Mouse (Mus musculus): ENCODE measurements around the gene Ugt1a6a. TPM values are rescaled to one million over a fixed set of nuclear protein-coding genes. Genes with fewer than 3 reads are reported as not detected.

Ugt1a6a gene
- 0.66 TPM for polyA plus RNA-seq (2017; shearing (Covaris generic))

DNA sequence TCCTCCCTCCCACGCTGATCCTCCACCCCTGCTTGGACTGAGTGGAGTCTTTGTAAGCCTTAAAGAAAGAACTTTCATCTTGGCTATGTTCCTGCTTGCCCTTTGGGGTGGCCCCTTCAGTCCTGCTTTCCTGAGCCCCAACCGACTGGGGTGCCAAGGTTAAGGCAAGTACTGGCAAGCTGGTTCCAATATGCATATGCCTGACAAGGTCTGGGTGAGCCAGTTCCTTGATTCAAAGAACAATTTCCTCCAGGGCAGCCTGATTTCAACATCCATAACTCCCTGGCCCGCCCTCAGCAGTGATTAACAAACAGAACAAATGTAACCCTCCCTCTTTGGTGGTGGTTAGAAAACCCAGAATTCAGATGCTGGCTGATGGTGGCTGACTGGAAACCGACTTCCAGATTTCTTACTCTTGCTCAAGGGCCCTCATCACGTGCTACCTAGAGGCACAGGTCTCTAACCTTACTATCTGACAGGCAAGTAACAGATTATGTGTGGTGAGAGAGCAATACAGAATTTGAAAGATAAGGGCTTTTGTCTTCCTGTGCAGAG is at the start of gene Ugt1a6a:
TSS of gene Ugt1a6a (plus strand) at position 353 of the 555 bp plus-strand sequence.

DNA sequence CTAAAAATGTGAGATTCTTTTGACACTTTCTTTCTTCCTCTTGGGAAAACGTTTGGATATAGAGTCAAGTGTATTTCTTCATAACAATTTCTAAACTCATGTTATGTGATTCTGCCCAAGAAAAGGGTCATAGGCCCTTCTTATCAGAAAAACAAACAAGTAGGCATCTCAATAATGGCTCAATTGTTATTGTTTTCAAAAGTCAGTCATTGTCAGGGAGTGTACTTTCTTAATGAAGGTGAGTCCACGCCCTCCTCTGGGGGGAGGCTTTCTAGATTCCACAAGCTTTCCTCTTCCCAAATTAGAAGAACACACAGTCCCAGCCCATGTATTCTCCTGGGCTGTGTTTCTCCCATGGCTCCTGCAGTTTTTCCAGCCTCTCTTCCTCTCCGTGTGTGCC is 47.1 kb upstream of the Ugt1a6a start, which contains the start of gene Ugt1a8:
TSS of gene Ugt1a8 (plus strand) at position 301 of the 400 bp plus-strand sequence.

DNA sequence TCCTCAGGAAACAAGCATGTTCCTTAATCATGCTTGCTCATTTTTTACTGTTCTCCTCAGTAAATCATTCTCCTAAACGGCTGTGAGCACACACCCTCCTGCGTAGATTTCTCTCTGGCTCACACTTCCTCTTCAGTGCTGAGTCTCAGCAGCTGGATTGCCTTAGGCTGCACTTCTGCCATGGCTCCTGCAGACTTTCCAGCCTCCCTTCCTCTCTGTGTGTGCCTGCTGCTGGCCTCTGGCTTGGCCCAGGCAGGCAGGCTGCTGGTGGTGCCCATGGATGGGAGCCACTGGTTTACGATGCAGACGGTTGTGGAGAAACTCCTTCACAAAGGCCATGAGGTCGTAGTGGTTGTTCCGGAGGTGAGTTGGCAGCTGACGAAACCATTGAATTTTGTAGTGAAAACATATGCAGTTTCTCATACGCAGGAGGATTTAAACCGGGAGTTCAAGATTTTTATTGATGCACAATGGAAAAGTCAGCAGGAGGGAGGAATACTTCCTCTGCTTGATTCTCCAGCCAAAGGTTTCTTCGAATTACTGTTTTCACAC is 39.6 kb upstream of the Ugt1a6a start, which contains the start of gene Ugt1a7c:
TSS of gene Ugt1a7c (plus strand) at position 122 of the 552 bp plus-strand sequence.

DNA sequence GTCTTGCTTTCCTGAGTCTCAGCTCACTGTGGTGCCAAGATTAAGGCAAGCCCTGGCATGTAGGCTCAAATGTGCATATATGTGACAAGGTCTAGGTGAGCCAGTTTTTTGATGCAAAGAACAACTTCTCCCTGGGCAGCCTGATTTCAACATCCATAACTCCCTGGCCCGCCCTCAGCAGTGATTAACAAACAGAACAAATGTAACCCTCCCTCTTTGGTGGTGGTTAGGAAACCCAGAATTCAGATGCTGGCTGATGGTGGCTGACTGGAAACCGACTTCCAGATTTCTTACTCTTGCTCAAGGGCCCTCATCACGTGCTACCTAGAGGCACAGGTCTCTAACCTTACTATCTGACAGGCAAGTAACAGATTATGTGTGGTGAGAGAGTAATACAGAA is 31.6 kb upstream of the Ugt1a6a start, which contains the start of gene Ugt1a6b:
TSS of gene Ugt1a6b (plus strand) at position 234 of the 400 bp plus-strand sequence.

DNA sequence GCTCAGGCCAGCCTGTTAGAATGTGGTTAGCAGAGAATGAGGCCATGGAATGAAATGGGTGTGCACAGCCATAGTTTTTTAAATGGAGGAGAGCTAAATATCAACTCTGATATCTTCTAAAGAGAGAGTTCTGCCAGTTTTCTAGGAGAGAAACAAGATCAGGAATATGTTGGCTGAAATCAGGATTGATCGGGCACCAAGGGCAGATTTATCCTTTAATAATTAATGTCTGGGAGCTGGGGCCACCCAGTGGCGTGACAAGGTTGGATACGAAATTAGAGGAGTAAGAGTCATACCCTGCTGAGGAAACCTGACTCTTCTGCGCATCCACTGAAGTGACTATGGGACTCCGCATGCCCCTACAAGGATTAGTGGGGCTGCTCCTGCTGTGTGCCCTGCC is 31.1 kb downstream of the Ugt1a6a start, which contains the start of gene Ugt1a5:
TSS of gene Ugt1a5 (plus strand) at position 302 of the 400 bp plus-strand sequence.

DNA sequence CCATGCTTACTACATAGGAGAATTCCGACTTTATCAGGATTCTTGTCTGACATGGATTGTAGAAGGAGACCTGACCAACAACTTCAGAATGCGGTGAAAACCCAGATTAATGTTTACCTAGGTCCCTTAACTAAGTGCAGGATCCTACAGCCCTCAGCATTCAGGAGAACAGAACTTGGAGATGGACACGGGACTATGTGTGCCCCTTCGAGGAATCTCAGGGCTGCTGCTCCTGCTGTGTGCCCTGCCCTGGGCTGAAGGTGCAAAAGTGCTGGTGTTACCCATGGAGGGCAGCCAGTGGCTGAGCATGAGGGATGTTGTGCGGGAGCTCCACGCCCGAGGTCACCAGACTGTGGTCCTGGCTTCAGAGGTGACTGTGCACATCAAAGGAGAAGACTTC is 65.8 kb downstream of the Ugt1a6a start, which contains the start of gene Ugt1a2:
TSS of gene Ugt1a2 (plus strand) at position 146 of the 400 bp plus-strand sequence.

DNA sequence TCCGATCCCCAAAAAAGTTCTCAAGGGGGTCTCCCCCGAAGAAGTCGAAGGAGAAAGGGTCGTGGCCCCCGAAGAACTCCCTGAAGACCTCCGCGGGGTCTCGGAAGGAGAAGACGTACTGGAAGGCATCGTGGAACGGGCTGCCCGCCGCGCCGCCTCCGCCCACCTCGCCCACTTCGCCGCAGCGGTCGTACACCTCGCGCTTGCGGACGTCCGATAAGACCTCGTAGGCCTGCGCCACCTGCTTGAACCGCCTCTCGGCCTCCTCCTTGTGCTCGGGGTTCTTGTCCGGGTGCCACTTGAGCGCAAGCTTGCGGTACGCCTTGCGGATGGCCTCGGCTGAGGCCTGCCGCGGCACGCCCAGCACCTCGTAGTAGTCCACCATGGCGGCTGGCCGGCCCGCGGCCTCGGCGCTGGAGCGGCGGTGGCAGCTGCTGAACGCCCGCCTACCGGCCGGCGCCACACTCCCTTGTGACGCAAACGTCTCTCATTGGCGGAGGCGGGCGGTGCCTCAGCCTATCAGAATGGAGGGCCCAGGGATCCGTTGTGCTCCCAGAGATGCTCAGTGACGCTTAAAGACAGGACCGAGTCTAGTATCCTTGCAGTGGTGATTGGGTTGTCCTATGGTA is 70.8 kb downstream of the Ugt1a6a start, which contains the start of gene Dnajb3:
TSS of gene Dnajb3 (minus strand) at position 489 of the 629 bp plus-strand sequence.

DNA sequence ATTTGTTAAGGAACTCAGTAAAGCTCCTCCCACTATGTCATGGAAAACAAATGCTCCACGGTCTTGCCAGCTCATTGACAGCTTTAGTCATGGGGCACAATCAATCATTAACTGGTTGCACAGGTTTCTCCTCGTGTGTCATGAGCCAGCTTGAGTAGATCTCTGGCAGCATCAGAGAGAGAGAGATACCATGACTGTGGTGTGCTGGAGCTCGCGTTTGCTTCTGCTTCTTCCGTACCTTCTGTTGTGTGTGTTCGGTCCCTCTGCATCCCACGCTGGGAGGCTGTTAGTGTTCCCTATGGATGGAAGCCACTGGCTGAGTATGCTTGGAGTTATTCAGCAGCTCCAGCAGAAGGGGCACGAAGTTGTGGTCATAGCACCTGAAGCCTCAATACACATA is 77.2 kb downstream of the Ugt1a6a start, which contains the start of gene Ugt1a1:
TSS of gene Ugt1a1 (plus strand) at position 148 of the 400 bp plus-strand sequence.

DNA sequence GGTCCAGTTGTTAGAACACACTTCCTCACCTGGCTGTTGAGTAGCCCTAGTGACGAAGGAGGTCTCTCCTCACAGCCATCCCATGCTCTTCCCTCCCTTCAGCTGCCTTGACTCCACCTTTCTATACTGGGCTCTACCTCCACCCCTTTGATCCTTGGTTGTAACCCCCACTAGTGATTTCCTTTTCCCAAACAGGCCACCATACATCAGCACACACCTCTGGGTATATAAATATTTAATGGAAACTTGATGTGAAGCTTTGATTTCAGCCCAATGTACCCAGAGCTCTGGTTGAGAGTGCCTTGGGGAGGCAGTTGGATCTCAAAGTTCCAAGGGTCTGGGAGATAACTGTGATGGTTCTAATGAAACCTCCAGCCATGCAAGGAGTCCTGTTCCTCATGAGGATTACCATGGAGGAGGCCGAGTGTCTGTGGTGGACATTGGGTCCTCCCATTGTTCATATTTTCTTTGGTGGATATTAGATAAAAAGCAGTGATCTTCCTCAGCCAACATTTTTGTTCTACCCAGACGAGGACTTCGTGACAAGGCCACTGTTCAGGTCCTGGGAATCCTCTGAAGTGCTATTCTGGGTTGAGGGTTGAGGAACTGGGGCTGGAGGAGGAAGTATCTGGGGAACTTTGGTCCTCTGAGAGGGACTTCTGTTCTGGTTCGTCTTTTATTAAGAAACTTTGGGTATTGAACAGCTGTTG is 92.2 kb downstream of the Ugt1a6a start, which contains the start of gene Mroh2a:
TSS of gene Mroh2a (plus strand) at position 317 of the 710 bp plus-strand sequence.

Other genes starting within 250 kb of the Ugt1a6a start
- gene Usp40, start 126.3 kb upstream of the Ugt1a6a start, polyA plus RNA-seq (2017; shearing (Covaris generic)): 21.1 TPM
- not detected for gene Ugt1a10, start 79.4 kb upstream of the Ugt1a6a start, polyA plus RNA-seq (2017; shearing (Covaris generic))
- 0.15 TPM for gene Ugt1a9, start 64.0 kb upstream of the Ugt1a6a start, polyA plus RNA-seq (2017; shearing (Covaris generic))
- gene Ugt1a8, start 47.0 kb upstream of the Ugt1a6a start, polyA plus RNA-seq (2017; shearing (Covaris generic)): not detected
- 0.90 TPM for gene Ugt1a7c, start 39.7 kb upstream of the Ugt1a6a start, polyA plus RNA-seq (2017; shearing (Covaris generic))
- not detected for gene Ugt1a6b, start 31.6 kb upstream of the Ugt1a6a start, polyA plus RNA-seq (2017; shearing (Covaris generic))
- not detected for gene Ugt1a5, start 31.2 kb downstream of the Ugt1a6a start, polyA plus RNA-seq (2017; shearing (Covaris generic))
- gene Ugt1a2, start 65.8 kb downstream of the Ugt1a6a start, polyA plus RNA-seq (2017; shearing (Covaris generic)): not detected
- 0.53 TPM for gene Dnajb3, start 71.0 kb downstream of the Ugt1a6a start, polyA plus RNA-seq (2017; shearing (Covaris generic))
- gene Ugt1a1, start 77.2 kb downstream of the Ugt1a6a start, polyA plus RNA-seq (2017; shearing (Covaris generic)): not detected
- 0.75 TPM for gene Mroh2a, start 92.2 kb downstream of the Ugt1a6a start, polyA plus RNA-seq (2017; shearing (Covaris generic))
- gene Hjurp, start 142.8 kb downstream of the Ugt1a6a start, polyA plus RNA-seq (2017; shearing (Covaris generic)): 115 TPM
- not detected for gene Trpm8, start 142.9 kb downstream of the Ugt1a6a start, polyA plus RNA-seq (2017; shearing (Covaris generic))